Mouse (Mus musculus) forebrain, embryonic 13.5 days (tissue): ENCODE results near the gene Clk3. TPM values are rescaled to one million over a fixed set of nuclear protein-coding genes. Genes with fewer than 3 reads are reported as not detected.

Source experiments
- ATAC-seq: fragments of 200-750 bp; cut with Nextera tagmentation; 2 replicates; pipeline ENCODE4 v1.8.0; 2017
- H3K27ac ChIP-seq: fragments of 300-500 bp; sonication (generic); 2 replicates; pipeline ENCODE4 v1.5.1; 2015; ENCODE audit warnings: inconsistent platforms, mild to moderate bottlenecking, moderate library complexity
- H3K27me3 ChIP-seq: fragments of 300-500 bp; sonication (generic); 2 replicates; pipeline ENCODE4 v1.6.1; 2015; ENCODE audit warnings: mild to moderate bottlenecking, inconsistent platforms
- H3K36me3 ChIP-seq: fragments of 300-500 bp; sonication (generic); 2 replicates; pipeline ENCODE4 v1.6.1; 2015; ENCODE audit warnings: mild to moderate bottlenecking, inconsistent platforms; ENCODE audit not compliant: poor library complexity, severe bottlenecking
- H3K4me1 ChIP-seq: fragments of 300-500 bp; sonication (generic); 2 replicates; pipeline ENCODE4 v1.6.1; 2015; ENCODE audit warnings: inconsistent platforms
- H3K4me2 ChIP-seq: fragments of 300-500 bp; sonication (generic); 2 replicates; pipeline ENCODE4 v1.6.1; 2015; ENCODE audit warnings: inconsistent platforms, mild to moderate bottlenecking, moderate library complexity
- H3K4me3 ChIP-seq: fragments of 300-500 bp; sonication (generic); 2 replicates; pipeline ENCODE4 v1.5.1; 2015; ENCODE audit warnings: mild to moderate bottlenecking, inconsistent platforms
- H3K9ac ChIP-seq: fragments of 300-500 bp; sonication (generic); 2 replicates; pipeline ENCODE4 v1.6.1; 2015; ENCODE audit warnings: mild to moderate bottlenecking, inconsistent platforms
- H3K9me3 ChIP-seq: fragments of 300-500 bp; sonication (generic); replicated peaks from 2 replicates; pipeline ENCODE4 v1.6.1; 2016; ENCODE audit warnings: inconsistent platforms
- WGBS: fragments of 180-500 bp; shearing (Covaris S2); methylation state at CpG from one replicate; pipeline ENCODE4 v1.1.7; 2015; 5-methylcytosine and 5-hydroxymethylcytosine counted together
- polyA plus RNA-seq: library from polyadenylated mRNA; unstranded; fragments of >200 nt; fragmentation: Nextera tagmentation; extraction: Ambion mirVana; gene quantifications from 2 replicates; pipeline ENCODE4 v1.2.1, GENCODE M21; 2015

The Clk3 gene
- polyA plus RNA-seq, 1 experiment from 2014 or later, result 90.5 TPM

GRCm38 (mm10) chr9:57748831-57749230 is 16.8 kb downstream of the Clk3 start:
- Histone ChIP-seq H3K4me3 (no peak overlapping the region), H3K4me1 (no peaks in the 10 kb centered on the region), H3K9me3 (no peaks in the 10 kb centered on the region), H3K27ac (no peak overlapping the region), H3K27me3 (no peaks in the 10 kb centered on the region), H3K4me2 (no peak overlapping the region), H3K36me3 (peaks cover 89% of the 10 kb centered on the region), H3K9ac (no peak overlapping the region)
- ATAC-seq, result no peak
- 81% methylated on average over 1 of the region's 1 CpGs for WGBS

- Histone ChIP-seq H3K4me1 (no peaks in the 10 kb centered on the region), H3K4me2 (no peak overlapping the region), H3K9ac (no peak overlapping the region; the same call in 1 of the 2 replicates), H3K27ac (no peak overlapping the region), H3K4me3 (no peak overlapping the region), H3K36me3 (peaks cover 88% of the 10 kb centered on the region), H3K9me3 (no peaks in the 10 kb centered on the region), H3K27me3 (no peaks in the 10 kb centered on the region)
- WGBS, result 84% methylated on average over 6 of the region's 6 CpGs
- ATAC-seq, result no peak
These were observed 17.5 kb downstream of the Clk3 start for GRCm38 (mm10) chr9:57748137-57748536.

- Histone ChIP-seq H3K9me3 (no peaks in the 10 kb centered on the region), H3K27me3 (no peaks in the 10 kb centered on the region), H3K36me3 (peaks cover 88% of the 10 kb centered on the region), H3K27ac (no peak overlapping the region), H3K9ac (no peak overlapping the region), H3K4me2 (no peak overlapping the region), H3K4me3 (no peak overlapping the region), H3K4me1 (no peaks in the 10 kb centered on the region)
- 68% methylated on average over 1 of the region's 1 CpGs for WGBS
- ATAC-seq, result no peak
These were observed 18.6 kb downstream of the Clk3 start for GRCm38 (mm10) chr9:57747067-57747466.

- 71% methylated on average over 3 of the region's 3 CpGs for WGBS
- H3K9me3 ChIP-seq, result no peaks in the 10 kb centered on the region
- ATAC-seq, result peak; percentile 41
- no peak overlapping the region for H3K4me3 ChIP-seq
- H3K9ac ChIP-seq, result no peak overlapping the region
- H3K4me1 ChIP-seq, result no peaks in the 10 kb centered on the region
- H3K27ac ChIP-seq, result no peak overlapping the region
- H3K36me3 ChIP-seq, result peaks cover 86% of the 10 kb centered on the region
- no peaks in the 10 kb centered on the region for H3K27me3 ChIP-seq
- no peak overlapping the region for H3K4me2 ChIP-seq
These were observed 21.1 kb downstream of the Clk3 start for GRCm38 (mm10) chr9:57744462-57745091.

- H3K27me3 ChIP-seq, result no peaks in the 10 kb centered on the region
- 94% methylated on average over 5 of the region's 5 CpGs for WGBS
- H3K27ac ChIP-seq, result no peak overlapping the region
- H3K4me2 ChIP-seq, result no peak overlapping the region
- H3K9ac ChIP-seq, result no peak overlapping the region
- H3K4me3 ChIP-seq, result no peak overlapping the region
- H3K36me3 ChIP-seq, result peaks cover 54% of the 10 kb centered on the region
- no peaks in the 10 kb centered on the region for H3K9me3 ChIP-seq
- ATAC-seq, result no peak
- peaks cover 8% of the 10 kb centered on the region; the same call in 1 of the 2 replicates for H3K4me1 ChIP-seq
These were observed 25.8 kb downstream of the Clk3 start for GRCm38 (mm10) chr9:57739863-57740262.

GRCm38 (mm10) chr9:57733606-57734005 is 32.1 kb downstream of the Clk3 start:
- H3K27me3 ChIP-seq, result no peaks in the 10 kb centered on the region
- H3K4me3 ChIP-seq, result no peak overlapping the region
- H3K4me2 ChIP-seq, result no peak overlapping the region
- no peak for ATAC-seq
- H3K36me3 ChIP-seq, result peaks cover 44% of the 10 kb centered on the region
- no peak overlapping the region for H3K27ac ChIP-seq
- H3K4me1 ChIP-seq, result peaks cover 8% of the 10 kb centered on the region; the same call in 1 of the 2 replicates
- H3K9me3 ChIP-seq, result no peaks in the 10 kb centered on the region
- 97% methylated on average over 6 of the region's 6 CpGs for WGBS
- no peak overlapping the region for H3K9ac ChIP-seq

- no peak overlapping the region for H3K4me2 ChIP-seq
- H3K36me3 ChIP-seq, result peaks cover 57% of the 10 kb centered on the region
- no peak overlapping the region for H3K9ac ChIP-seq
- ATAC-seq, result no peak
- H3K4me3 ChIP-seq, result no peak overlapping the region
- no peaks in the 10 kb centered on the region for H3K9me3 ChIP-seq
- H3K27ac ChIP-seq, result no peak overlapping the region
- no peaks in the 10 kb centered on the region for H3K4me1 ChIP-seq
- H3K27me3 ChIP-seq, result no peaks in the 10 kb centered on the region
- WGBS, result 100% methylated on average over 1 of the region's 1 CpGs
These were observed 37.3 kb downstream of the Clk3 start for GRCm38 (mm10) chr9:57728312-57728711.

- Histone ChIP-seq H3K9me3 (no peaks in the 10 kb centered on the region), H3K27ac (no peak overlapping the region), H3K4me3 (no peak overlapping the region), H3K9ac (no peak overlapping the region), H3K4me2 (no peak overlapping the region), H3K4me1 (no peaks in the 10 kb centered on the region), H3K36me3 (peaks cover 59% of the 10 kb centered on the region), H3K27me3 (no peaks in the 10 kb centered on the region)
- ATAC-seq, result no peak
- 98% methylated on average over 3 of the region's 3 CpGs for WGBS
These were observed 41.0 kb downstream of the Clk3 start for GRCm38 (mm10) chr9:57724701-57725100.

- H3K4me1 ChIP-seq, result no peaks in the 10 kb centered on the region
- no peaks in the 10 kb centered on the region for H3K27me3 ChIP-seq
- peaks cover 55% of the 10 kb centered on the region for H3K36me3 ChIP-seq
- H3K4me3 ChIP-seq, result no peak overlapping the region
- H3K4me2 ChIP-seq, result no peak overlapping the region
- no peaks in the 10 kb centered on the region for H3K9me3 ChIP-seq
- H3K9ac ChIP-seq, result no peak overlapping the region
- no peak overlapping the region for H3K27ac ChIP-seq
- ATAC-seq, result no peak
- WGBS, result 92% methylated on average over 5 of the region's 5 CpGs
These were observed 41.9 kb downstream of the Clk3 start for GRCm38 (mm10) chr9:57723796-57724195.

GRCm38 (mm10) chr9:57723315-57723715 is 42.3 kb downstream of the Clk3 start:
- WGBS, result 81% methylated on average over 5 of the region's 5 CpGs
- Histone ChIP-seq H3K4me3 (no peak overlapping the region), H3K36me3 (peaks cover 58% of the 10 kb centered on the region), H3K27ac (no peak overlapping the region), H3K9me3 (no peaks in the 10 kb centered on the region), H3K9ac (no peak overlapping the region), H3K27me3 (no peaks in the 10 kb centered on the region), H3K4me2 (no peak overlapping the region), H3K4me1 (no peaks in the 10 kb centered on the region)
- ATAC-seq, result no peak

- peaks cover 58% of the 10 kb centered on the region for H3K36me3 ChIP-seq
These were observed 43.3 kb downstream of the Clk3 start for GRCm38 (mm10) chr9:57722371-57722770.

GRCm38 (mm10) chr9:57720736-57721135 is 44.9 kb downstream of the Clk3 start:
- WGBS, result 96% methylated on average over 3 of the region's 3 CpGs
- no peaks in the 10 kb centered on the region for H3K9me3 ChIP-seq
- no peak for ATAC-seq
- H3K4me2 ChIP-seq, result no peak overlapping the region
- H3K9ac ChIP-seq, result no peak overlapping the region
- no peak overlapping the region for H3K4me3 ChIP-seq
- peaks cover 57% of the 10 kb centered on the region for H3K36me3 ChIP-seq
- no peaks in the 10 kb centered on the region for H3K4me1 ChIP-seq
- H3K27me3 ChIP-seq, result no peaks in the 10 kb centered on the region
- H3K27ac ChIP-seq, result no peak overlapping the region

More at GRCm38 (mm10) chr9:57722371-57722770, 43.3 kb downstream of the Clk3 start:
- Histone ChIP-seq H3K27me3 (no peaks in the 10 kb centered on the region), H3K27ac (no peak overlapping the region), H3K9me3 (no peaks in the 10 kb centered on the region), H3K9ac (no peak overlapping the region), H3K4me1 (no peaks in the 10 kb centered on the region), H3K4me3 (no peak overlapping the region), H3K4me2 (no peak overlapping the region)
- no peak for ATAC-seq
- 94% methylated on average over 1 of the region's 1 CpGs for WGBS

- Histone ChIP-seq H3K4me3 (no peak overlapping the region), H3K4me1 (no peaks in the 10 kb centered on the region), H3K27me3 (no peaks in the 10 kb centered on the region), H3K36me3 (peaks cover 71% of the 10 kb centered on the region), H3K9ac (no peak overlapping the region), H3K9me3 (no peaks in the 10 kb centered on the region), H3K4me2 (no peak overlapping the region), H3K27ac (no peak overlapping the region)
- no peak for ATAC-seq
- WGBS, result 81% methylated on average over 7 of the region's 7 CpGs
These were observed 47.3 kb downstream of the Clk3 start for GRCm38 (mm10) chr9:57718408-57718807.
